Mouse (Mus musculus) fibroblast of lung, adult 2 months (primary cell): ENCODE measurements around the gene Hemgn.

Experiments used
- DNase-seq: peaks from one replicate; pipeline ENCODE4 v3.0.0-alpha.2; 2011; ENCODE audit warnings: low read depth

Gene Hemgn

DNA sequence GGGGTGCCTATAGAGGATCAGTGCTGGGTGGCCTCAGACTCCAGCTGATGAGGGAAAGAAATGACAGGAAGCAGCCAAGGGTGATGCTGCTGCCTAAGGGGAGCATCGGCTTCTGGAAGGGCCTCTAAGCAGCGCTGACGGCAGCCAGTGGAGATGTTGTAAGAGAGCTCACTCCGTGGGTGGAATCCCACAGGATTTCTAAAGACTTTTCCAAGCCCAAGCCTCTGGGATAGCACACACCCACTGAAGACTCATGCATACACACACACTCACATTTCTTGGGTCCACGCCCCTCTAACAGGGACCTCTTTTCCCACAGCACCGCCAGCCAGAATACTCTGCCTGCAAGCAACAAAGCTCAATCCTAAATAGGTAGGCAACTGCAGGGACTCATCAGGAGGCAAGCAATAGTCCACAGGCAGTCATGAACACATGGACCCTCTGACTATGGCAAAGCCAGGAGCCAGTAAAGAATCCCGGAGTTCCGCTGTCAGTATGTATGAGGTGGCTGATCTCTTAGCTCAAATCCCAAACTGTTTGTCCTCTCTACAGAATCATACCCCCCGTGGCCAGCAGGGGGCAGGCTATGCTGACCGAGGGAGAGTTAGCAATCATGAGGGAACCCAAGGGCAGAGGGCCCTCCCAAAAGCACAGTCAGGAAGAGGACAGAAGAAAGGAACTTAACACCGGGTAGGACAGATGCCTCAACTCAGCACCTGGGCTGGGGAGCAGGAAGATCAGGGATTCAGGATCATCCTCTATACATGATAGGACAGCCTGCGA, 56.8 kb downstream of the Hemgn start:
- DNase-seq = no peak

DNA sequence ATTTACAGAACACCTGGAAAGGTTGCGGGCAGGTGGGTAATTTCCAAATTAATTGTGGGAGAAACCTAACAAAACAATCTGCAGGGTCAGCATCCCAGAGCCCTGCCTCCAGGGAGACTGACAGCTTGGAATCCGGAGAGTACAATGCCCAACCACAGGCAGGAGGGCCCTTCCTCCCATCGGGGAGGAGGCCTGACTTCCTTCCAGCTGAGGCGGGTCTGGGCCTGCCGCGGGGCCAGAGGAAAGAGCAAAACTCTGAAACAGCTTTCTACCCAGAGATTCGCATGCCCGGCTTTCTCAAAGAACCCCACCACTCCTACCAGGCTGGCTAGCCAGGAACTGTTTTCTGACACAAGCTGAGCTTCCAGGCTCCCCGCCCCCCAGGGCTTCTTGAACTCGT, 60.3 kb downstream of the Hemgn start:
- no peak for DNase-seq

DNA sequence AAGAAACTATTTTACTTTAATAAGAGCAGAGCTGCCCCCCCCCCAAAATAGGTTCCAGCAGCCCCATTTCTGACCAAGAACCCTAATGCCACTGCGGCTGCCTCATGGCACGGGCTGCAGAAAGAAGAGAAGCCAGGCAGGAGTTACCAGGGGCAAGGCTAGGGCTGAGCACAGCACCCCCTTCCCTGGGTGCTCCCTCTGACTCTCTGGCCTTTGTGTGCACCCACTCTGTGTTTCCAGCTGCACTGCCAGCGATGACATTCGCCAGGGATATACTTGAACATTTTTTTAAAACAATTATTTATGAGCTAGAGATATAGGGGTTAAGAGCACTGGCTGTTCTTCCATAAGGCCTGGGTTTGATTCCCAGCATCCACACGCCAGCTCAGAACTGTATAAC, 63.8 kb downstream of the Hemgn start:
- DNase-seq = no peak

DNA sequence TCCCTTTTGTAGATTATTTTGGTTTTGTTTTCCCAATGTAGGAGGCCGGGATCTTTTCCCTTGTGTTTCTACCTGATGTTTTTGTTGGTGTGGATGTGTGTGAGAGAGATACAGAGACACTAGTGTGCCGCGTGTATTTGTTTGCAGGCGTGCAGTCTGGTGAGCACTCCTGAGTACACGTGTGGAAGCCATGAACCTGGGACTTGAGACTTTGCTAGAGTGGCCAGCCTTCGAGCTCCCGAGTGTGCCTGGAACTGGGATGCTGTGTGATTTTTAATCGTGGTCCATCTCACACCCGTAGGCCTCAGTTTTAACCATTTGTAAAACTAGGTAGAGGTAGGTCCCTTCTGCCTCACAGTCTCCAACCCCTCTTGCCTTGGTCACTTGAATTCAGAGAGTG, 64.4 kb downstream of the Hemgn start:
- DNase-seq = no peak

DNA sequence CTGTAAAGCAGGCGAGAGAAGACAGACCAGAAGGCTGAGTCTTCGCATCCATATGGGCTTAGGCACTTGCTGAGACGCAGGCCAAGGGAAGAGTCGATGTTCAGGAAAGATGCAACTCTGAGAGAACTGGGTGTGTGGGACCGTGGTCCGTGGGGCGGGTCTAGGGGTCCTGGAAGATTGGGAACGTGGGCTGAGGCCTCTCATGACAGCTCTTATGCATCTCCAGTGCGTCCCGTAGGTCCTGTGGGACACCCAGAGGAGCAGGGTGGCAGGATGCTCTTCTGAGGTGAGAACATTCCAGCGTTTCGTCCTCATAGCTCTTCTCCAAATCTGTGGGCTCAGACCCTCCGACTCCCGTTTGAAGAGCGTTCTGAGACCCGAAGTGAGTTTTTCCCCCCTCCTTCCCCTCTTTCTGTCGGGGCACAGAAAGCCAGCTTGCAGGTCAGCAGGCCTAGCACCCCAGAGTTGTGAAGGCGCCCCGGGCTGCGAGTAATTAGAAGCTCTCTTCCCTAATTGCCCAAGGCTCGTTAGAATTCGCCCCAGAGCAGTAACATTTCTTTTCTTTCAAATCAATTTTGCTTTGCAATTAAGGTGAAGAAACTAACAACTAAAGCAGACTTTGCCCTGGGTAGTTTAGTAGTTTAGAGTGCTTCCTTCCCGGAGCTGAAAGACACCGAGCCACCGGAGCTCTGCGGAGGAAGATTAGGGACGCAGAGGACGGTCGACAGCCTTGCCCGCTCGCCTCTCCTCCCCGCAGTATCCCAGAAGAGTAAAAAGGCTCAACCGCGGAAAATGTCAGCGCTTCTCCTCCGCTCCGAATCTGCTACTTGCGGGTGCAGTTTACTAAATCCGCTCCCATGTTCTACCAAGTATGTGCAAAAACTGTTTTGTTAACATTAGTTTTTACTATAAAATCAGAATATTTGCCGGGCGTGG, 65.5 kb downstream of the Hemgn start:
- DNase-seq = no peak

DNA sequence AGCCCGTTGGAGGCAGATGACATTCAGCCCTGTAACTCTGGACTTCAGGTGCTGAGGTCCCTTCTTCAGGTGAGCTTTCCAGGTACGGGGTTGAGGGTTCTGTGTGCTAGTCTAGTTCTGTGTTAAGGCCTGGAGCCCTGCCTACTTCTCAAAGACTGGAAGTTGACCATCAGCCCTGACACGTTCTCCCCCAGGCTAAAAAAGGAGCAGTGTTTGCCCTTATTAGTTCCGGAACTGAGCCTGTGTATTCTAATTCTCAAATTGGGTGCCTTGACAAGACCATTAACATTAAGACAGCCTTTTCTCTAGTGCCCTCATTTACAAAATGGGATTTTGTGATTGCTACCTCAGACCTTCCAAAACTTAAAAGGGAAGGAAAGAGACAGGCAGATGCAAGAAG, 66.2 kb downstream of the Hemgn start:
- DNase-seq = no peak

DNA sequence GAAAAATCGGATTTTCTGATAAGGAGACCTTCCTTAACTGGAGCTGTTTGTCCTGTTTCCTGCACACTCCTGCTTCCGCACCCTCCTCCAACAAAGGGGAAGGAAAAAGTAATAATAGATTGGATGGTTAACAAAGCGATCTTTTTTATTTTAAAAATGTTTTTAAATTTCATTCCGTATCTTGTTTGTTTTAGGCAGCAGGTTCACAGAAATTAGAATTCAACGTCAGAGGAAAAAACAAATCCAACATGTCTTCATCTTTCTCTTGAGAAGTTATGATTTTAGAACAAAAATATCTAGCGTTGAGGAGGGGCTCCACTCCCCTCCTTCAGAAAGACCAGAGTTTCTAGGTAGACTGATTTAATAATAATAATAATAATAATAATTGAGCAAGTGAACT, 67.1 kb downstream of the Hemgn start:
- DNase-seq = no peak

DNA sequence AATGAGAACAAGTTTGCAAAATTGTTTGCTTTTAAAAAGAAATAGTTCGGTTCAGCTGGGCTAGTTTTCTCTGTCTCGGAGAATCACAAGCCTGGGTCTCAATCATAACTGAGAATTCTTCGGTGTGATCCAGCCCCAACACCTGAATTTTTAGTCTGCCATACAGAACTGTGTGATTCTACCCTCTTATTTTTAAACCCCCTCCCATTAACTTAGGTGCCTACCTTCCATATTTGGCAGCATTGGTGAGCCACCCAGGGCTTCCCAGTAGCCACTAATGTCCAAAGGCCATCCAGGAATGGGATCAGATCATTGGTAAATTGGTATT, 67.6 kb downstream of the Hemgn start:
- DNase-seq = no peak

DNA sequence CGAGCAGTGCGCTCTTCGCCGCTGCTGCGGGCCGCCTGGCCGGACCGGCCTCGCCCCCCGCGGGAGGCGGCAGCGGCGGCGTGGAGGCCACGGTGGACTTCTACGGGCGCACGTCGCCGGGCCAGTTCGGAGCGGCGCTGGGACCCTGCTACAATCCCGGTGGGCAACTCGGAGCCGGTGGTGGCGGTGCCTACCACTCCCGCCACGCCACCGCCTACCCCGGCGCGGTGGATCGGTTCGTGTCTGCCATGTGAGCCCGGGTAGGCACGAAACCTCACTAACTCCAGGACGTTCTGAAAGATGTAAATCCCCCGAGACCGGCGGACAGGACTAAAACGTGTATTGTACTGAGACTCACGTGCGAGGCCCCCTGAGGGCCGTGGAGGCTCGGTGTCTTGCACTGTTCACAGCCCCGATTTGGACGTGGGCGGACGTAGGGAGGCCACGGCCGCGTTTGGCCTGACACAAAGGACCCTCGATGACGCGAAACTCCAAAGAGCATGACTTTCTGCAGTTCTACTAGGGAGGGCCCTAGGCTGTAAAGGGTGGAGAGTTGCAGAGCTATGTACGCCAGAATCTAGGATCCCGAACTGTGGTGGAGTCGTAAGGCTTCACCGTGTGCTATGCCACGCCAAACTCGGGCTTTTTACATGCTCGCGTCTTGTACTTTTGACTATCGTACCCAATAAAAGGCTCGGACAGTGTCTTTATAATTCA, 68.1 kb downstream of the Hemgn start:
- DNase-seq = no peak

DNA sequence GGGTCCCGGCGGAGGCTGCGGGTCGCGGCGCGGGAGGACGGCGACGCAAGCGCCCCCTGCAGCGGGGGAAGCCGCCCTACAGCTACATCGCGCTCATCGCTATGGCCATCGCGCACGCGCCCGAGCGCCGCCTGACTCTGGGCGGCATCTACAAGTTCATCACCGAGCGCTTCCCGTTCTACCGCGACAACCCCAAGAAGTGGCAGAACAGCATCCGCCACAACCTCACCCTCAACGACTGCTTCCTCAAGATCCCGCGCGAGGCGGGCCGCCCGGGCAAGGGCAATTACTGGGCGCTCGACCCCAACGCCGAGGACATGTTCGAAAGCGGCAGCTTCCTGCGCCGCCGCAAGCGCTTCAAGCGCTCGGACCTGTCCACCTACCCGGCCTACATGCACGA, 69.0 kb downstream of the Hemgn start:
- no peak for DNase-seq
